Mouse (Mus musculus) forebrain, embryonic 16.5 days (tissue): ENCODE data around the gene Sp3. TPM values are rescaled to one million over a fixed set of nuclear protein-coding genes. Genes with fewer than 3 reads are reported as not detected.

Experiments used
- ATAC-seq: fragments of 200-750 bp; cut with Nextera tagmentation; 2 replicates; pipeline ENCODE4 v1.8.0; 2017; ENCODE audit warnings: mild to moderate bottlenecking, moderate library complexity
- H3K27ac ChIP-seq: fragments of 300-500 bp; sonication (generic); 2 replicates; pipeline ENCODE4 v1.5.1; 2014; ENCODE audit warnings: low read length, control low read depth
- H3K27me3 ChIP-seq: fragments of 300-500 bp; sonication (generic); replicated peaks from 2 replicates; pipeline ENCODE4 v1.6.1; 2014; ENCODE audit warnings: low read length; ENCODE audit not compliant: control insufficient read depth, insufficient read depth
- H3K36me3 ChIP-seq: fragments of 300-500 bp; sonication (generic); 2 replicates; pipeline ENCODE4 v1.6.1; 2014; ENCODE audit not compliant: control insufficient read depth, insufficient read depth
- H3K4me1 ChIP-seq: fragments of 300-500 bp; sonication (generic); replicated peaks from 2 replicates; pipeline ENCODE4 v1.6.1; 2014; ENCODE audit warnings: low read length; ENCODE audit not compliant: control insufficient read depth, insufficient read depth
- H3K4me2 ChIP-seq: fragments of 300-500 bp; sonication (generic); 2 replicates; pipeline ENCODE4 v1.6.1; 2014; ENCODE audit warnings: mild to moderate bottlenecking, low read length, control low read depth
- H3K4me3 ChIP-seq: fragments of 300-500 bp; sonication (generic); replicated peaks from 2 replicates; pipeline ENCODE4 v1.5.1; 2014; ENCODE audit warnings: mild to moderate bottlenecking, low read length, control low read depth
- H3K9ac ChIP-seq: fragments of 300-500 bp; sonication (generic); replicated peaks from 2 replicates; pipeline ENCODE4 v1.6.1; 2014; ENCODE audit warnings: low read depth, low read length, control low read depth
- H3K9me3 ChIP-seq: fragments of 300-500 bp; sonication (generic); 2 replicates; pipeline ENCODE4 v1.6.1; 2016; ENCODE audit warnings: low read length; ENCODE audit not compliant: control insufficient read depth
- WGBS: fragments of 180-500 bp; shearing (Covaris S2); extraction: QIAGEN DNeasy Blood & Tissue Kit; methylation state at CpG from one replicate; pipeline ENCODE4 v1.1.7; 2014; 5-methylcytosine and 5-hydroxymethylcytosine counted together
- polyA plus RNA-seq: library from polyadenylated mRNA; unstranded; fragments of >200 nt; fragmentation: Nextera tagmentation; extraction: Ambion mirVana; gene quantifications from 2 replicates; pipeline ENCODE4 v1.2.1, GENCODE M21; 2015

Sp3 gene
- polyA plus RNA-seq, 1 experiment from 2014 or later, result 51.6 TPM

DNA sequence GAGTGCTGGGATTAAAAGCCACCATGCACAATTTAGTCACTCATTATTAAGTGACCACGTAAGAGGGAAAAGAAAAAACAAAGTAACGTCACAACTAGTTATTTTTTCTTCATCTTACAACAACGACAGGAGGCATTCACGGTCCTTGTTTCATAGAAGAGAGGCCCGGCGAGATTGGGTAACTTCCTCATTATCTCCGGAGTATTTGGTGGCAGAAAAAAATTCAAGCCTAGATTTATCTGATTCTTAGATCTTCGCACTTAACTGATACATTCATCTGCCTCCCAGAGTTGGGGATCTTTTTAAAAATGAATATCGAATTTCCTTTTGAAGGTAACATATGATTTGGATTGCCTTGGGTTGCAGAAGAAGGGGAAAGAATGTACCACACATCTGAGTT is 27.2 kb upstream of the Sp3 start:
- Histone ChIP-seq H3K36me3 (no peaks in the 10 kb centered on the region), H3K9ac (no peak overlapping the region), H3K4me3 (no peak overlapping the region), H3K4me2 (no peak overlapping the region), H3K27me3 (no peaks in the 10 kb centered on the region), H3K9me3 (peaks cover 7% of the 10 kb centered on the region), H3K27ac (no peak overlapping the region), H3K4me1 (peaks cover 17% of the 10 kb centered on the region)
- no peak for ATAC-seq
- WGBS, result 95% methylated on average over 9 of the region's 9 CpGs

DNA sequence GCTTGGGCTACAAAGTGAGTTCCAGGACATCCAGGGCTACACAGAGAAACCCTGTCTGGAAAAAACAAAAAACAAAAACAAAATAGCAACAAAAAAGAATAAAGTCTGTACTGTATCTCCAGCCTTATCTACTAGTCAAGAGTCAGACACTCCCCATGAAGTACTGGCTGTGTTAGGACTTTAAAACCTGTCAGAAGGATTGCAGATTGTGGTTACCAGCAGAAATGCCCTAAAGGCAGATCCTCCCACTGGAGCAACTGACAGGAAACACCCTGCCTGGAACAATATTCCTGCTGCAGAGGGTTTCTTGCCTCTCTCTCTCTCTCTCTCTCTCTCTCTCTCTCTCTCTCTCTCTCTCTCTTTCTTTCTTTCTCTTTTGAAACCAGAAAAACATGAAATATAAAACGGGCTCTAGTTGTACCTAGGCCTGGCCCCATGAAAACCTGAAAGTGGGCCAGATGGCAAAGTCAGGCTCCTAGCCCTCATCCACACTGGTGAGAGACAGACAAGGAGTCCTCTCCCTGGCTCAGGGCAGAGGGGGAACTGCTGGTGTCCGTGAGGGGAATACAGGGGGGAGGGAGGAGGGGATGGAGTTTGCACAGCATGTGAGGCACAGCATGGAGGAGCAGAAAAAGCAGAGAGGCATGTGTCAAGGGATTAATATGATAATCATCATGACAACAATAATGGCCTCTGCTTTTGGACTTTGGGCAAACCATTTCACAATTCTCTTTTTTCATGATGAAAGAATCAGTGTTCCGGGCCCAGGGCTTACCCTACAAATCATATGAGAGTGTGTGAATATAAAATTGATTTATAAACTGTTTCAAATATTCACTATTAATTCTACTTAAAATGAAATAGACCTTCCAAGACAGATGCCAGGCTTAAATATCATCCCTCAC is 25.6 kb upstream of the Sp3 start:
- Histone ChIP-seq H3K4me3 (no peak overlapping the region), H3K4me2 (no peak overlapping the region), H3K27ac (no peak overlapping the region), H3K36me3 (no peaks in the 10 kb centered on the region), H3K4me1 (peaks cover 17% of the 10 kb centered on the region), H3K27me3 (no peaks in the 10 kb centered on the region), H3K9ac (no peak overlapping the region), H3K9me3 (peaks cover 5% of the 10 kb centered on the region)
- ATAC-seq, result no peak
- WGBS, result 58% methylated on average over 3 of the region's 3 CpGs

DNA sequence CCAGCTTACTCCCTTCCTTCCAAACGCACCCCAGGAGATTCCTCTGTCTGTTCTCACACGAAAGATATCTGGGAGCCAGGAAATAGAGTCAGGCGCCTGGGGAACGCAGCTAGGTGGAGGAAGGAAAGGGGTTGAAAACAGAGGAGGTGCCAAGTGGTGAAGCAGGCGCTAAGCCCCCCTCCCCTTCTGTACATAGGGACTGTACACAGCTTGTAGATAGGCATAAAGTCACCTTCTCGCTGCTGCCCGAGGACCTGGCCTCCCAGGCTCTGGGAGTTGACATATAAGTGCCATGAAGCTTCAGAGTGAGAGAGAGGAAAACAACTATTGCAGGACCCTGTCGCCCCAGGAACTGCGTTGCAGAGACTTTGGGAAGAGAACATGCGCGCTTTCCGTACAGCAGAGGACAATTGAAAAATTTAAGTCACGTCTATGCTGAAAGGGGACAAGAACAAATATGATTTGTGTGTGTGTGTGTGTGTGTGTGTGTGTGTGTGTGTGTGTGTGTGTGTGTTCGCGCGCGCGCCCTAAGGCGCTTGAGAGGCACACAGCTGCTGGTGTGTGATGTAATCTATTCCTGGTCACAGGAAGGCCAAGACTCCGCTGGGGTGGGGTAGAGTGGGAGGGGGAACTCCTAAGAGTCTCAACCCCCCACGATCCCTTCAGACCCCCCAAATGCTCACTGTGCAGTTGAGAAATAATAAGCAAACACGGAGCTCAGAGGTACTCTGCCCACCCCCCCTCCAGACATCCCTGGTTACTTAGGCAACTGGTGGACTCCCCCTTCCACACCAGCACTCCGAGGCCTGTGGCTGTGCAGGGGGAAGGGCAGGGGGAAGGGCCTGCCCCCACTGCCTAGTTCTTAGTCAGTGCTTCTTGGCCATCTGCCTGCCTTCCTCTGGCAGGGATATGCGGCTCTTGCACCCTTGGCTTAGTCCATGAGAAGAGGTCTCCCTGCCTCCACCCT is 23.8 kb upstream of the Sp3 start:
- WGBS, result 26% methylated on average over 24 of the region's 24 CpGs
- Histone ChIP-seq H3K27me3 (no peaks in the 10 kb centered on the region), H3K4me1 (peaks cover 17% of the 10 kb centered on the region), H3K36me3 (no peaks in the 10 kb centered on the region), H3K4me2 (peak overlapping the region; percentile 24), H3K27ac (peak overlapping the region; percentile 60), H3K9me3 (no peaks in the 10 kb centered on the region), H3K4me3 (no peak overlapping the region), H3K9ac (peak overlapping the region; percentile 39; the same call in 1 of the 2 replicates)
- peak; percentile 89 for ATAC-seq

DNA sequence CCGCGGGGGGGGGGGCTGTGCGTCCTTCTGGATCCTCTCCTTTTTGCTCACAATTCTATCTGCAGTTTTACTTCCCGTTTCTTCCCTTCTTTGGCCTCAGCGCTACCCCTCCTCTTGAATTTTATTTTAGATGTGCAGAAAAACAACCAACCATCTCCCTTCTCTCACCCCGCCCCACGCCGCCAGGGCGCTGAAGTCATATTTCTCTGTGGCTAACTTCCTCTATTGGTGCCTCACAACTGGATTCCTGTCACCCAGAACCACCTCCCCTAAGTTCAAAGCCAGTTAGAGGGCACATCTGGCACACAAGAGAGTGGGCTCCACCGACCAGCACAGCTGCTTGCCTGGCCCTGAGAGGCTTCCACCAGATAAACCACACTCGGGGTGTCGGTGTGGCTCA is 22.8 kb upstream of the Sp3 start:
- peak overlapping the region; percentile 60 for H3K27ac ChIP-seq
- no peaks in the 10 kb centered on the region for H3K9me3 ChIP-seq
- H3K4me2 ChIP-seq, result no peak overlapping the region
- no peaks in the 10 kb centered on the region for H3K27me3 ChIP-seq
- H3K36me3 ChIP-seq, result no peaks in the 10 kb centered on the region
- no peak overlapping the region for H3K9ac ChIP-seq
- ATAC-seq, result no peak
- H3K4me1 ChIP-seq, result peaks cover 17% of the 10 kb centered on the region
- no peak overlapping the region for H3K4me3 ChIP-seq
- 61% methylated on average over 12 of the region's 12 CpGs for WGBS

DNA sequence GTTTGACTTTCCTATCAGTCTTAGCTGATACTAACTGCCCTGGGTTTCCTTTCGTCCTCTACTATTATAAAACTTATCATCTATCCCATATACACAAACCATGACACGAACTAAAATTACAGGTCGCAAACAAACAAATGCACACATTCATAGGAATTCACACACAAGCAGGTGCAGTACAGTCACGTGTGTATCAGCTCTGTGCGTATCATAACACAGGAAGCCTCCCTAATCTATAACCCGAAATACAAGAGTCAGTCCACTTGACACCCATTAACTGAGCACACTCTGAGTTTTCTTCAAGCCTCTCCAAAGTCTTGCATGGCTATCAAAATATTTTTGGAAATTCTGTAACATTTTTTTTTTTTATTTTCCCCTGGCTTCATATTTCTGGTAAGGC is 22.2 kb upstream of the Sp3 start:
- no peaks in the 10 kb centered on the region for H3K9me3 ChIP-seq
- 95% methylated on average over 6 of the region's 6 CpGs for WGBS
- H3K4me1 ChIP-seq, result peaks cover 17% of the 10 kb centered on the region
- no peak overlapping the region for H3K4me2 ChIP-seq
- H3K36me3 ChIP-seq, result no peaks in the 10 kb centered on the region
- no peak for ATAC-seq
- no peak overlapping the region for H3K27ac ChIP-seq
- H3K27me3 ChIP-seq, result no peaks in the 10 kb centered on the region
- H3K9ac ChIP-seq, result no peak overlapping the region
- H3K4me3 ChIP-seq, result no peak overlapping the region

- no peaks in the 10 kb centered on the region for H3K9me3 ChIP-seq
- H3K36me3 ChIP-seq, result no peaks in the 10 kb centered on the region
- H3K4me1 ChIP-seq, result peaks cover 17% of the 10 kb centered on the region
- H3K27ac ChIP-seq, result no peak overlapping the region
- 91% methylated on average over 5 of the region's 5 CpGs for WGBS
- ATAC-seq, result no peak
- no peak overlapping the region for H3K4me2 ChIP-seq
- no peak overlapping the region for H3K4me3 ChIP-seq
- H3K9ac ChIP-seq, result no peak overlapping the region
- H3K27me3 ChIP-seq, result no peaks in the 10 kb centered on the region
Measured at GRCm38 (mm10) chr2:73001994-73002393, 21.7 kb upstream of the Sp3 start.

- Histone ChIP-seq H3K27ac (no peak overlapping the region), H3K4me2 (no peak overlapping the region), H3K9ac (no peak overlapping the region), H3K9me3 (no peaks in the 10 kb centered on the region), H3K36me3 (no peaks in the 10 kb centered on the region), H3K4me3 (no peak overlapping the region), H3K27me3 (no peaks in the 10 kb centered on the region), H3K4me1 (peaks cover 31% of the 10 kb centered on the region)
- 87% methylated on average over 8 of the region's 8 CpGs for WGBS
- ATAC-seq, result no peak
Measured at GRCm38 (mm10) chr2:73000194-73000593, 19.9 kb upstream of the Sp3 start.

DNA sequence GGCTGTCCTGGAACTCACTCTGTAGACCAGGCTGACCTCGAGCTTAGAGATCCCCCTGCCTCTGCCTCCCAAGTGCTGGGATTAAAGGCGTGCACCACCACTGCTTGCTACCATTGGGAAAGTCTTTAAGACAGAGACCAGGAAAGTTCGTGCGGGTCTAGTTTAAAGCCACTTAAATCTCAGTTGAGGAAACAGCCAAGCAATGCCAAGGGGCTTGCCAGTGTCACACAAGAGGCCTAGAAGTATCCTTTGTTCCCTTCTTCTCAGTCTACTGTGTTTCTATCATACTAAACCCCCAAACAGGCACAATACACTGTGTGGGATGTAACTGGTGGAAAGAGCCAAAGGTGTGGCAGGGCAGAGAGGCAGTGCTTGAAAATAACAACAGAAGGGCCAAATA is 17.3 kb upstream of the Sp3 start:
- 91% methylated on average over 4 of the region's 4 CpGs for WGBS
- Histone ChIP-seq H3K9me3 (no peaks in the 10 kb centered on the region), H3K9ac (no peak overlapping the region), H3K27me3 (no peaks in the 10 kb centered on the region), H3K4me3 (no peak overlapping the region), H3K4me2 (no peak overlapping the region), H3K4me1 (peaks cover 15% of the 10 kb centered on the region), H3K27ac (no peak overlapping the region), H3K36me3 (no peaks in the 10 kb centered on the region)
- ATAC-seq, result no peak

- H3K27me3 ChIP-seq, result no peaks in the 10 kb centered on the region
- H3K4me3 ChIP-seq, result no peak overlapping the region
- no peak for ATAC-seq
- H3K9me3 ChIP-seq, result no peaks in the 10 kb centered on the region
- H3K36me3 ChIP-seq, result no peaks in the 10 kb centered on the region
- peaks cover 15% of the 10 kb centered on the region for H3K4me1 ChIP-seq
- no peak overlapping the region for H3K4me2 ChIP-seq
- no peak overlapping the region for H3K27ac ChIP-seq
- H3K9ac ChIP-seq, result no peak overlapping the region
- WGBS, result 56% methylated on average over 9 of the region's 9 CpGs
Measured at GRCm38 (mm10) chr2:72996808-72997378, 16.6 kb upstream of the Sp3 start.
